In genomic region chr4:62971991-62972390, GRCm38 (mm10) we compare ENCODE assay signal across 27 mouse cellular contexts. TPM values are rescaled to one million over a fixed set of nuclear protein-coding genes. Genes with fewer than 3 reads are reported as not detected.
A peak's percentile ranks its signal among the peaks of the same experiment; 100 is the strongest.
DNase-seq lines count a peak whose midpoint lies in the region; ATAC-seq and TF ChIP-seq lines count a peak whose summit lies in the region.
"Had no signal": no experiment of that assay in that cellular context is flagged by ENCODE, and none has a peak within 500 bp of the region (broad histone marks: within the 10 kb centered on the region; RNA-seq: fewer than 3 reads in every experiment).

No protein-coding gene starts in this region.

- H3K27ac ChIP-seq in heart, embryonic 12.5 days (ENCODE audit: poor library complexity, severe bottlenecking), result no peak overlapping the region
- H3K27ac ChIP-seq in kidney, adult 2 months (ENCODE audit: insufficient read depth, low read depth, low read length), result no peak overlapping the region
- H3K27ac ChIP-seq in lung, embryonic 16.5 days (ENCODE audit: low read length), result no peak overlapping the region
- H3K27ac ChIP-seq: embryonic facial prominence, embryonic 13.5 days; forebrain, embryonic 10.5 days; forebrain, embryonic 15.5 days; heart, embryonic 15.5 days; hindbrain, embryonic 15.5 days; midbrain, embryonic 10.5 days; midbrain, embryonic 15.5 days; neural tube, embryonic 15.5 days had no signal

- DNase-seq in heart, adult 11 months, result peak; percentile 85
- DNase-seq in kidney, adult 2 months, result peak; percentile 56
- DNase-seq in kidney, postnatal 10 days, result no peak
- no peak for DNase-seq in lung, postnatal 14 days
- peak; percentile 30 for DNase-seq in lung, postnatal 25 days (ENCODE audit: low spot score)
- DNase-seq in cerebellum, adult 9-10 months, result no peak
- DNase-seq: adrenal gland, postnatal 25 days; cerebellum, adult 11-12 months; cerebellum, postnatal 10 days; kidney, adult 11 months; kidney, postnatal 25 days; retina, postnatal 1 day; right cerebral cortex, postnatal 14 days; spleen, adult 18-20 months; thymus, postnatal 25 days had no signal

- TF ChIP-seq POLR2A in kidney, adult 2 months (IDR thresholded peaks at IDR 0.05; ENCODE audit: low read depth, low read length), result no peak

- no peak for ATAC-seq in heart, embryonic 12.5 days (ENCODE audit: insufficient number of reproducible peaks, low FRiP score)
- peak; percentile 23; the same call in 1 of the 2 replicates for ATAC-seq in lung, embryonic 16.5 days (ENCODE audit: low read depth)
- ATAC-seq: forebrain, embryonic 15.5 days; inflammation-experienced regulatory T-cells, adult 6 months; midbrain, embryonic 15.5 days had no signal

- H3K27me3 ChIP-seq in heart, embryonic 12.5 days (replicated peaks), result no peaks in the 10 kb centered on the region
- H3K27me3 ChIP-seq in kidney, adult 2 months (replicated peaks; ENCODE audit: control insufficient read depth, insufficient read depth, low read length), result no peaks in the 10 kb centered on the region
- H3K27me3 ChIP-seq in lung, embryonic 16.5 days (ENCODE audit: control insufficient read depth, insufficient read depth, low read depth, low read length), result no peaks in the 10 kb centered on the region
- H3K27me3 ChIP-seq: embryonic facial prominence, embryonic 13.5 days; forebrain, embryonic 15.5 days; heart, embryonic 15.5 days; hindbrain, embryonic 15.5 days; midbrain, embryonic 15.5 days; neural tube, embryonic 15.5 days had no signal

- WGBS in heart, embryonic 12.5 days, result 76% methylated on average over 1 of the region's 1 CpGs
- WGBS in kidney, adult 2 months, result 46% methylated on average over 1 of the region's 1 CpGs
- WGBS in lung, embryonic 16.5 days, result 51% methylated on average over 1 of the region's 1 CpGs

- H3K4me3 ChIP-seq in heart, embryonic 12.5 days, result no peak overlapping the region
- no peak overlapping the region for H3K4me3 ChIP-seq in kidney, adult 2 months (ENCODE audit: insufficient read depth, low read depth, low read length)
- H3K4me3 ChIP-seq in lung, embryonic 16.5 days (ENCODE audit: low read length), result no peak overlapping the region
- H3K4me3 ChIP-seq: embryonic facial prominence, embryonic 13.5 days; forebrain, embryonic 10.5 days; forebrain, embryonic 15.5 days; heart, embryonic 15.5 days; hindbrain, embryonic 15.5 days; midbrain, embryonic 10.5 days; midbrain, embryonic 15.5 days; neural tube, embryonic 15.5 days had no signal

- H3K9me3 ChIP-seq in heart, embryonic 12.5 days (replicated peaks), result no peaks in the 10 kb centered on the region
- H3K9me3 ChIP-seq in lung, embryonic 16.5 days (ENCODE audit: control insufficient read depth, low read length), result no peaks in the 10 kb centered on the region
- H3K9me3 ChIP-seq: embryonic facial prominence, embryonic 13.5 days; forebrain, embryonic 15.5 days; heart, embryonic 15.5 days; hindbrain, embryonic 15.5 days; midbrain, embryonic 15.5 days; neural tube, embryonic 15.5 days had no signal

- H3K36me3 ChIP-seq in heart, embryonic 12.5 days, result no peaks in the 10 kb centered on the region
- H3K36me3 ChIP-seq in kidney, adult 2 months (ENCODE audit: control insufficient read depth, insufficient read depth, low read length), result no peaks in the 10 kb centered on the region
- no peaks in the 10 kb centered on the region for H3K36me3 ChIP-seq in lung, embryonic 16.5 days (ENCODE audit: control insufficient read depth, insufficient read depth, low read length)
- H3K36me3 ChIP-seq: embryonic facial prominence, embryonic 13.5 days; forebrain, embryonic 15.5 days; heart, embryonic 15.5 days; hindbrain, embryonic 15.5 days; midbrain, embryonic 15.5 days; neural tube, embryonic 15.5 days had no signal

- H3K4me1 ChIP-seq in heart, embryonic 12.5 days (replicated peaks), result peaks cover 8% of the 10 kb centered on the region
- H3K4me1 ChIP-seq in kidney, adult 2 months (ENCODE audit: control insufficient read depth, insufficient read depth, low read length), result peaks cover 14% of the 10 kb centered on the region
- H3K4me1 ChIP-seq in lung, embryonic 16.5 days (replicated peaks; ENCODE audit: control insufficient read depth, insufficient read depth, low read length), result peaks cover 38% of the 10 kb centered on the region

- TF ChIP-seq CTCF in kidney, adult 2 months (conservative IDR thresholded peaks at IDR 0.05; ENCODE audit: insufficient read depth, insufficient read length, low read depth, low read length), result no peak

- H3K9ac ChIP-seq in heart, embryonic 12.5 days, result no peak overlapping the region
- no peak overlapping the region for H3K9ac ChIP-seq in lung, embryonic 16.5 days (ENCODE audit: low read length)
- H3K9ac ChIP-seq: embryonic facial prominence, embryonic 13.5 days; forebrain, embryonic 15.5 days; heart, embryonic 15.5 days; hindbrain, embryonic 15.5 days; midbrain, embryonic 15.5 days; neural tube, embryonic 15.5 days had no signal

- no peak overlapping the region for H3K4me2 ChIP-seq in heart, embryonic 12.5 days
- no peak overlapping the region for H3K4me2 ChIP-seq in lung, embryonic 16.5 days (ENCODE audit: low read depth, low read length)
- H3K4me2 ChIP-seq: embryonic facial prominence, embryonic 13.5 days; forebrain, embryonic 15.5 days; heart, embryonic 15.5 days; hindbrain, embryonic 15.5 days; liver, embryonic 11.5 days; midbrain, embryonic 15.5 days; neural tube, embryonic 15.5 days had no signal

RNA-seq across cellular contexts. Expression of gene Zfp618, which starts 6.6 kb away (rescaled TPM):
- polyA plus RNA-seq in heart, embryonic 12.5 days (2016; fragmentation: Nextera tagmentation; extraction: Ambion mirVana), result 11.5 and 13.3 TPM in 2 replicates
- polyA plus RNA-seq in kidney, adult 2 months (2012; rRNA removed), result 7.7 and 10.2 TPM in 2 replicates
- 26.7 TPM in 2 replicates for polyA plus RNA-seq in lung, embryonic 16.5 days (2015; fragmentation: Nextera tagmentation; extraction: Ambion mirVana)

Comparison
In these comparisons a context has a peak if more than half of its experiments do, and no peak if none do; other contexts are left out.
1. DNase-seq: peak in heart, adult 11 months (single experiment), kidney, adult 2 months (single experiment) and lung, postnatal 25 days (single experiment); none in kidney, postnatal 10 days (single experiment), lung, postnatal 14 days (single experiment) and cerebellum, adult 9-10 months (single experiment).